Mouse (Mus musculus) lung, adult 10 weeks (tissue): ENCODE results near the gene Trmt6. TPM values are rescaled to one million over a fixed set of nuclear protein-coding genes. Genes with fewer than 3 reads are reported as not detected.

Experiments
- polyA plus RNA-seq: library from polyadenylated mRNA; stranded (reverse); fragments of 350-450 nt; fragmentation: Illumina TruSeq; extraction: RNeasy Lipid Tissue Mini Kit (QIAGEN cat#74804); gene quantifications from one replicate; pipeline ENCODE4 v1.2.3, GENCODE M21; 2014; ENCODE audit warnings: low read depth, low replicate concordance; ENCODE audit not compliant: insufficient read depth

Trmt6 gene
- polyA plus RNA-seq = 7.1 TPM

GRCm38 (mm10) chr2:132815608-132816314, at the start of gene Trmt6, which contains the start of gene Mcm8:
Gene Trmt6 (minus strand): TSS chr2:132816055.
Gene Mcm8 (plus strand): TSS chr2:132816141.

DNA sequence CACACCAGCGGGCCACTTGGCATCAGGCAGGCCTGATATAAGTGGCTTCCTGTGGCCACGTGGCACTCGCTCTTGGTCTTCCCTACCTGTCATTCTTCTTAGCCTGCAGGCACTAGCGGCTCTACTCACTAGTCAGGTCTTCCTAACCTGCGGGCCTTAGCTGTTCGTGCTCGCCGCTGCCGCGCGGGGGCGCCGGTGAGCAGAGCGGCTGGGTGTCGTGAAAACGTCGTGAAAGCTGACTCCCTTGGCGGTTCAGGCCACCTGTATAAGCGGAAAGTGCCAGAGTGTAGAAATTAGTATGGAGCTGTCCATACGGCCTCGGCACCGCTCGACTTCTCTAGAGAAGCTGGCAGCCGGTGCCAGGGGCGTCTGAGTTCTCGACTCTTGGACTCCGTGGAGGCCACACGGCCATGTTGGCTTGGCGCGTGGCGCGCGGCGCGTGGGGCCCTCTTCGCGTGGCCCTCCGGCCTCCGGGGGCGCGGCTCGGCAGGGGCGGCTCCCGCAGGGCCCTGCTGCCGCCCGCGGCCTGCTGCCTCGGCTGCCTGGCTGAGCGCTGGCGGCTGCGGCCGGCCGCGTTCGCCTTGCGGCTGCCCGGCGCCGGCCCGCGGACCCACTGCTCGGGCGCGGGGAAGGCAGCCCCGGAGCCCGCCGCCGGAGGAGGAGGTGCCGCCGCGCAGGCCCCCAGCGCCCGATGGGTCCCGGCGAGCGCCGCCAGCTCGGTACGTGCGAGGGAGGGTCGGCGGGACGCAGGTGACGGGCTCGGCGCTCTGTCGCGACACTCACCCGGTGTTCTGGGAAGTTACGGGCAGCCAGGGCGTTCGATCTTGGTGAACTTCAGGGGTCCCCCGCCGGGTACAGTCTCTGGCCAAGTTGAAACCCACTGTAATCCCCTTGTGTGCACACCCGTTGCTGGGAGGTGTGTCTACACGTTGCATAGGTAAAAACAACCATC, 30.8 kb upstream of the Trmt6 start, which contains the start of gene Crls1:
Crls1 (plus strand) TSS at position 260 of the 952 bp plus-strand sequence.

DNA sequence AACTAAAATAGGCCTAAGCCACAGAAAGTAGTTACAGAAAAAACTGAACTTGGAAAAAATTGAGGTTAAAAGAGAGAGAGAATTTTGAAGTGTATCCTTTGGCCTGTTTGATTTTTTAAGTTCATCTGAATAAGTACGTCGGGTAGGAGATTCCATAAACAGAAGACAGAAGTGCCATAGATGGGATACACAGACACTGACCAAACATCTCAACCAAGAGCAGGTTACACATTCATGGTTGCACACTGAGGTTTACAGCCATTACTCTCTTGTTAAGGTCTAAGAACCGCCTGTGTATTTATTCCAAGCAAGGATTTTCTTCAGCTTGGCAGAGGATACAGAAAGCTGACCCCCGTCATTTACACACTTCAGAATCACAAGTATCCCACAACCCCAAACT, 34.9 kb downstream of the Trmt6 start, which contains the start of gene Chgb:
Chgb (plus strand) TSS at position 301 of the 400 bp plus-strand sequence.

Other genes starting within 250 kb of the Trmt6 start
- gene Gpcpd1, start 228.3 kb downstream of the Trmt6 start, polyA plus RNA-seq = 17.7 TPM
- 18.0 TPM for gene Shld1, start 129.1 kb downstream of the Trmt6 start, polyA plus RNA-seq
- gene Chgb, start 34.8 kb downstream of the Trmt6 start, polyA plus RNA-seq = 0.11 TPM
- gene Mcm8, start 86 bp upstream of the Trmt6 start, polyA plus RNA-seq = 0.68 TPM
- gene Crls1, start 30.6 kb upstream of the Trmt6 start, polyA plus RNA-seq = 19.6 TPM
- gene Lrrn4, start 64.8 kb upstream of the Trmt6 start, polyA plus RNA-seq = 5.6 TPM
- 0.56 TPM for gene Fermt1, start 129.9 kb upstream of the Trmt6 start, polyA plus RNA-seq